Mouse (Mus musculus): ENCODE results near the gene Jam3.

DNA sequence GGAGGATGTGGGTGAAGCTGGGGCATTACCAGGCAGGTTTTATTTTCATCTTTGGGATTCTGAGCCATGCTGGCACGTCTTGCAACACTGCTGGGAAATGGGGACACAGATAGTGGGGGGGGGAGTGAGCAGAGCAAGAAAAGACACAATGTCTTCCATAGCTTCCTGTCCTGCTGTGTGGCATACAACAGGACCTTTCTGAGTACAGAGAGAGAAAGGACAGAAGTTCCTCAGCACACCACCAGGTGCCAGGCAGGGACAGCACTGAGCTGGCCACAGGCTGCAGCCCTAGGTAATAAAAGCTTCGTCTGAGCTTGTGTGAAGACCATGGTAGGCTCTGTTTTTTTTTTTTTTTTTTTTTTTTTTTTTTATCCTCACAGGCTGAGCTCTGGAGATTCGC, 25.3 kb upstream of the Jam3 start:
- TF ChIP-seq TAL1 (IDR thresholded peaks at IDR 0.05; ENCODE audit: low read length): no peak; the same call in 2 of the 3 replicates
- no peak for TF ChIP-seq GATA1 (IDR thresholded peaks at IDR 0.05; ENCODE audit: low read length)

Data from erythroblast, embryonic 14.5 days (primary cell).